Mouse (Mus musculus) myocyte (in vitro differentiated cells): ENCODE results near the gene Msrb2. TPM values are rescaled to one million over a fixed set of nuclear protein-coding genes. Genes with fewer than 3 reads are reported as not detected.

Experiments used
- H3K27me3 ChIP-seq: one replicate; pipeline ENCODE4 v1.6.1; 2011; ENCODE audit not compliant: control insufficient read depth, insufficient read depth, insufficient read length
- H3K36me3 ChIP-seq: one replicate; pipeline ENCODE4 v1.6.1; 2011; ENCODE audit not compliant: control insufficient read depth, insufficient read depth
- H3K4me2 ChIP-seq: one replicate; pipeline ENCODE4 v1.6.1; 2011; ENCODE audit warnings: low read depth, control low read depth
- H3K4me3 ChIP-seq: one replicate; pipeline ENCODE4 v1.5.1; 2011; ENCODE audit warnings: mild to moderate bottlenecking, control low read depth, moderate library complexity
- H3K79me2 ChIP-seq: one replicate; pipeline ENCODE4 v1.6.1; 2011; ENCODE audit not compliant: control insufficient read depth, insufficient read depth
- H3ac ChIP-seq: one replicate; pipeline ENCODE4 v1.6.1; 2011; ENCODE audit not compliant: control insufficient read depth, insufficient read length
- CEBPB ChIP-seq: IDR thresholded peaks from 2 replicates; pipeline ENCODE4 v1.6.1; 2011; ENCODE audit warnings: mild to moderate bottlenecking, moderate library complexity; ENCODE audit not compliant: poor library complexity, insufficient read depth, severe bottlenecking
- E2F4 ChIP-seq: IDR thresholded peaks from one replicate; pipeline ENCODE4 v1.6.1; 2011; ENCODE audit warnings: mild to moderate bottlenecking, control low read depth, moderate library complexity; ENCODE audit not compliant: insufficient read depth
- MAX ChIP-seq: IDR thresholded peaks from one replicate; pipeline ENCODE4 v1.6.1; 2011; ENCODE audit warnings: low read depth, mild to moderate bottlenecking, control low read depth
- MYOD1 ChIP-seq, 3 experiments: IDR thresholded peaks; one replicate each; pipeline ENCODE4 v1.6.1; 2011; ENCODE audit warnings: control low read depth in 2 of 3, low read depth in 2 of 3, mild to moderate bottlenecking in 2 of 3, moderate library complexity in 1 of 3; ENCODE audit not compliant: insufficient read length in 2 of 3, control insufficient read depth in 1 of 3
- MYOG ChIP-seq, 3 experiments: IDR thresholded peaks; one replicate each; pipeline ENCODE4 v1.6.1; 2011; ENCODE audit warnings: control low read depth in 2 of 3, low read depth in 2 of 3, mild to moderate bottlenecking in 2 of 3; ENCODE audit not compliant: insufficient read length in 2 of 3, control insufficient read depth in 1 of 3, insufficient read depth in 1 of 3
- POLR2A ChIP-seq: IDR thresholded peaks from one replicate; pipeline ENCODE4 v1.6.1; 2011; ENCODE audit warnings: low read depth, mild to moderate bottlenecking, control low read depth, moderate library complexity; ENCODE audit not compliant: insufficient read length
- POLR2AphosphoS2 ChIP-seq: IDR thresholded peaks from one replicate; pipeline ENCODE4 v1.6.1; 2011; ENCODE audit warnings: low read depth, control low read depth; ENCODE audit not compliant: insufficient read length
- REST ChIP-seq: IDR thresholded peaks from one replicate; pipeline ENCODE4 v1.6.1; 2011; ENCODE audit warnings: mild to moderate bottlenecking, control low read depth, moderate library complexity; ENCODE audit not compliant: insufficient read depth, insufficient read length
- SRF ChIP-seq: IDR thresholded peaks from one replicate; pipeline ENCODE4 v1.6.1; 2011; ENCODE audit warnings: low read depth; ENCODE audit not compliant: control insufficient read depth, insufficient read length
- TCF12 ChIP-seq: IDR thresholded peaks from one replicate; pipeline ENCODE4 v1.6.1; 2011; ENCODE audit warnings: mild to moderate bottlenecking, control low read depth; ENCODE audit not compliant: poor library complexity, insufficient read depth, severe bottlenecking
- TCF3 ChIP-seq: IDR thresholded peaks from one replicate; pipeline ENCODE4 v1.6.1; 2011; ENCODE audit warnings: low read depth, control low read depth; ENCODE audit not compliant: insufficient read length
- USF1 ChIP-seq: IDR thresholded peaks from one replicate; pipeline ENCODE4 v1.6.1; 2011; ENCODE audit warnings: low read depth, mild to moderate bottlenecking, control low read depth, moderate library complexity
- polyA plus RNA-seq: library from polyadenylated mRNA; unstranded; fragments of >200 nt; fragmentation: generic; extraction: Trizol; gene quantifications from one replicate; pipeline ENCODE4 v1.2.1, GENCODE M21; 2012; ENCODE audit warnings: missing spikeins

Msrb2 gene
- polyA plus RNA-seq, 1 experiment, result 2.5 TPM

GRCm38 (mm10) chr2:19385772-19386171 lies 14.5 kb downstream of the Msrb2 start:
- Histone ChIP-seq H3K27me3 (no peaks in the 10 kb centered on the region), H3K4me3 (no peak overlapping the region), H3K36me3 (no peaks in the 10 kb centered on the region), H3ac (no peak overlapping the region), H3K4me2 (no peak overlapping the region), H3K79me2 (no peaks in the 10 kb centered on the region)
- TF ChIP-seq TCF12 (no peak), TCF3 (no peak), CEBPB (no peak), POLR2AphosphoS2 (no peak), E2F4 (no peak), REST (no peak), SRF (no peak), USF1 (no peak), MYOG (IDR thresholded peaks at IDR 0.05; ENCODE audit: control insufficient read depth in 1 of 3, insufficient read depth in 1 of 3, insufficient read length in 2 of 3, low read depth in 2 of 3) (no peak), MYOD1 (IDR thresholded peaks at IDR 0.05; ENCODE audit: control insufficient read depth in 1 of 3, insufficient read length in 2 of 3, low read depth in 2 of 3) (no peak), POLR2A (no peak), MAX (no peak)

GRCm38 (mm10) chr2:19388329-19389103 lies 17.3 kb downstream of the Msrb2 start:
- Histone ChIP-seq H3K27me3 (no peaks in the 10 kb centered on the region), H3K36me3 (no peaks in the 10 kb centered on the region), H3K79me2 (no peaks in the 10 kb centered on the region), H3K4me3 (no peak overlapping the region), H3ac (no peak overlapping the region), H3K4me2 (no peak overlapping the region)
- TF ChIP-seq TCF12 (no peak), TCF3 (no peak), POLR2AphosphoS2 (no peak), CEBPB (no peak), USF1 (no peak), SRF (no peak), POLR2A (no peak)

- no peak for TF ChIP-seq POLR2AphosphoS2
- no peak for TF ChIP-seq POLR2A
- TF ChIP-seq MYOD1 (IDR thresholded peaks at IDR 0.05; ENCODE audit: control insufficient read depth in 1 of 3, insufficient read length in 2 of 3, low read depth in 2 of 3), result no peak
- TF ChIP-seq MAX, result no peak
- TF ChIP-seq USF1, result no peak
- TF ChIP-seq TCF12, result no peak
- TF ChIP-seq E2F4, result no peak
- no peak for TF ChIP-seq SRF
- TF ChIP-seq MYOG (IDR thresholded peaks at IDR 0.05; ENCODE audit: control insufficient read depth in 1 of 3, insufficient read depth in 1 of 3, insufficient read length in 2 of 3, low read depth in 2 of 3), result no peak
- TF ChIP-seq TCF3, result no peak
- no peak for TF ChIP-seq CEBPB
- no peak for TF ChIP-seq REST
- Histone ChIP-seq H3K36me3 (no peaks in the 10 kb centered on the region), H3K27me3 (no peaks in the 10 kb centered on the region), H3K79me2 (no peaks in the 10 kb centered on the region), H3K4me3 (no peak overlapping the region), H3K4me2 (no peak overlapping the region), H3ac (no peak overlapping the region)
Measured at GRCm38 (mm10) chr2:19390411-19391143, 19.3 kb downstream of the Msrb2 start.

DNA sequence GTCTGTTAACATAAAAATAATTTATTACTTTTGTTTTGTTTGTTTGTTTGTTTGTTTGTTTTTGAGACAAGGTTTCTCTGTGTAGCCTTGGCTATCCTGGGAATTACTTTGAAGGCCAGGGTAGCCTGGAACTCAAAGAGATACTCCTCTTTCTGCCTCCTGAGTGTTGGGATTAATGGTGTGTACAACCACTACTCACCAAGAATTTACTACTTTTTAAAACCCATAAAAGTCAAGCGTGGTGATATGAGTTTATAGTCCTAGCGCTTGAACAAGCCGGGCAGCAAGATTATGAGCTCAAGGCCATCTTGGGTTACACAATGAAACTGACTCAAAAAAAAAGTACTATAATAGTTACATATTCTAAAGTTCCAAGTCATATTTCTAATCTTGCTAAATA lies 20.4 kb downstream of the Msrb2 start:
- no peak overlapping the region for H3K4me2 ChIP-seq
- H3K36me3 ChIP-seq, result no peaks in the 10 kb centered on the region
- no peaks in the 10 kb centered on the region for H3K79me2 ChIP-seq
- H3ac ChIP-seq, result no peak overlapping the region
- no peaks in the 10 kb centered on the region for H3K27me3 ChIP-seq
- TF ChIP-seq E2F4 (no peak), REST (no peak), MAX (no peak), MYOD1 (IDR thresholded peaks at IDR 0.05; ENCODE audit: control insufficient read depth in 1 of 3, insufficient read length in 2 of 3, low read depth in 2 of 3) (no peak), TCF3 (no peak), POLR2A (no peak)
- no peak overlapping the region for H3K4me3 ChIP-seq

DNA sequence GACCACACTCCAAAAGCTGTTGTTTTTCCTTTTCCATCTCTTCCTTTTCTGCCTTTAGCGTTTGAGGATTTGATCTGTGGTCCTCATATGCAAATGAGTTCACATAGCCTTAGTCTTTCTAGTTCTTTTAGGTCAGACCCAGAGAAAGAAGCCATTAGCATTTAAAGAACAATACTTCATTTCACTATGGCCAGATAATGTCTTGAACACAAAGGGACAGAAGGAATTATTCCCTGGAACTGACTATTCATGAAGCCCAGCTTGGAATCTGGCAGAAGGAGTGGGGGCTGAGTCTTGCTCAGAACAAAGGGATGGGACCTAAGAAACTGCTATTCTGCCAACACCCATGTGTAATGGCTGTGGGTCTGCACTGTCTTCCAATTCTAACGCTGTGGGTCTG lies 21.6 kb downstream of the Msrb2 start:
- H3ac ChIP-seq, result no peak overlapping the region
- H3K4me2 ChIP-seq, result no peak overlapping the region
- TF ChIP-seq E2F4 (no peak), TCF3 (no peak), CEBPB (no peak), TCF12 (no peak), MYOG (IDR thresholded peaks at IDR 0.05; ENCODE audit: control insufficient read depth in 1 of 3, insufficient read depth in 1 of 3, insufficient read length in 2 of 3, low read depth in 2 of 3) (no peak), SRF (no peak), USF1 (no peak), MAX (no peak), POLR2A (no peak), POLR2AphosphoS2 (no peak), MYOD1 (IDR thresholded peaks at IDR 0.05; ENCODE audit: control insufficient read depth in 1 of 3, insufficient read length in 2 of 3, low read depth in 2 of 3) (no peak), REST (no peak)

More for the DNA sequence above, 21.6 kb downstream of the Msrb2 start:
- Histone ChIP-seq H3K4me3 (no peak overlapping the region), H3K79me2 (no peaks in the 10 kb centered on the region), H3K36me3 (no peaks in the 10 kb centered on the region), H3K27me3 (no peaks in the 10 kb centered on the region)
